Mouse (Mus musculus): Measurements from ENCODE around the gene Sult6b2.

Gene Sult6b2

DNA sequence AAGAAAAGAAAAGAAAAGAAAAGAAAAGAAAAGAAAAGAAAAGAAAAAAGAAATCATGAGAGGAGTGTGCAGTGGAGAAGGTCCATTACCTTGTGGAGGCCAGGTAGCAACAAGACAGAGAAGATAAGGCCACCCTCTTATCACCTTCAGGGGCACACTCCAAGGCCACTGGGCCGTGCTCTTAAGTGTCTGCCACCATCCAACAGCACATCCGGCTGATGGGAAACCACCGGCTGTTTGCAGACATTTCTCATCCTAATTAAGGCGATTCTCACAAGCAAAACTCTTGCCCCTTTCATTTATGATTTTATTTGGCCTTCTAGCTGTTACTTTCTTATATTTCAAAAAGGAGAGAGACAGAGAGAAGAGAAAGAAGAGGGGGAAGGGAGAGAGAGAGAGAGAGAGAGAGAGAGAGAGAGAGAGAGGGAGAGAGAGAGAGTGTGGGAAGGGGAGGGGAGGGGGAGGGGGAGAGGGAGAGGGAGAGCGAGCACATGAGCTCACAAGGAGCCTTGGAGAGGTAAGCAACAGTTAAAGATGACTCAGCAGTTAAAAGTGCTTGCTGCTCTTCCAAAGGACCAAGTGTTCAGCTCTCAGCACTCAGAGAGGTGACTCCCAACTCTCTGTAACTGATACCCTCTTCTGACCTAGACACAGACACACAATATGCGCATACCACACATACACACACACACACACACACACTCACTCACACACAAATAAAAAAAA lies 5.2 kb upstream of the Sult6b2 start:
- no peak for DNase-seq

DNA sequence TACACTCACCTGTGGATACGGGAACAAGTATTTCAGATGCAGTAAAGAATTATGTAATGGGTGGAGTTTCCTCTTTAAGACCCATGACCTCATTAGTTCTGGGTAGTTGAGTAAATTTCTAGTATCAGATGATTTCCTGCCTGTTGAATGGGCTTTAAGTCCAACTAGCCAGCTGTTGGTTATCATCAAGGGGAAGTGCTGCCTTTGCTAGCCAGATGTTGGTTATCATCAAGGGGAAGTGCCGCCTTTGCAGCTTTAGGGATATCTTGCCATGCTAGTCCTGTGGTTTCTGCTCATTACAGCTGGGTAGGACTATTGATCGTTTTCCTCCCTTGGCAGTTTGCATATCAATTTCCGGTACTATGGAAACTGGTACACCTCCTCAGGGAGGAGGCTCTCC lies 2.0 kb upstream of the Sult6b2 start:
- DNase-seq = no peak

DNA sequence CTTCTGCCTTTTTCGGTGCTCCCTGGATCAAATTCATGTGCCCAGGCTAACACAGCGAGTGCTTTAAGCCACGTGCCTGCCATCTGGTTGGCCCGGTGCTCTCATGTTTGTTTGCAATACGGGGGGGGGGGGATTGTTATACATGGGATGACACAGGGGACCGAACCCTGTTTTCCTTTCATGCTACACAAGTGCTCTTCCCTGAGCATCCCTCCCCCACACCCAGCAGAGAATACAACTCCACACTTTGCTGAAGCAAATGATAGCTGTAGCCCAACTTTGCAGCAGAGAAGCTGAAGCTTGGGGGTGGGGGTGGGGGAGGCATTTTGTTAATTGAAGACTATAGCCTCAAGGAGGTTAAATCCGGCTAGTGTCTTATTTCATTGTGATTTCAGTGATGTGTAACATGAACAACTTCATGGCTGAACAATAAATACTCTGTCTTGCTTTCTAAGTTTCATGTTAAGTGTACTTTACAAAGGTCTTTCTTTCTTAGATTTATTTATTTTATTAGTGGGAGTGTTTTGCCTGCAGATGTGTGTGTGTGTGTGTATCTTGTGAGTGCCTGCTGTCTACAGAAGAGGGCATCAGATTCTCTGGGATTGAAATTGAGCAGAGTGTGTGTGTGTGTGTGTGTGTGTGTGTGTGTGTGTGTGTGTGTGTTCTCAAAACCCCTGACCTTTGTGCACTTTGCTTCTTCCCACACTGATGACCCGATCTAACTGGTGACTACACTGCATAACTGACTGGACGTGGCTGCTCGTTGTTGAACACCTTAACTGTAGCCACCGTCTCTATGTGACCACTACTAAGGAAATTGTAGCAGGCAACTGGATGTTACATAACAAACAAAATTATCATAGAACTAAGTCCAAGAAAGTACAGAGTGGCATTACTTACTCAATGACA lies 1.4 kb downstream of the Sult6b2 start:
- no peak for DNase-seq

GRCm38 (mm10) chr6:142801687-142802086 lies 2.6 kb downstream of the Sult6b2 start:
- no peak for DNase-seq

DNA sequence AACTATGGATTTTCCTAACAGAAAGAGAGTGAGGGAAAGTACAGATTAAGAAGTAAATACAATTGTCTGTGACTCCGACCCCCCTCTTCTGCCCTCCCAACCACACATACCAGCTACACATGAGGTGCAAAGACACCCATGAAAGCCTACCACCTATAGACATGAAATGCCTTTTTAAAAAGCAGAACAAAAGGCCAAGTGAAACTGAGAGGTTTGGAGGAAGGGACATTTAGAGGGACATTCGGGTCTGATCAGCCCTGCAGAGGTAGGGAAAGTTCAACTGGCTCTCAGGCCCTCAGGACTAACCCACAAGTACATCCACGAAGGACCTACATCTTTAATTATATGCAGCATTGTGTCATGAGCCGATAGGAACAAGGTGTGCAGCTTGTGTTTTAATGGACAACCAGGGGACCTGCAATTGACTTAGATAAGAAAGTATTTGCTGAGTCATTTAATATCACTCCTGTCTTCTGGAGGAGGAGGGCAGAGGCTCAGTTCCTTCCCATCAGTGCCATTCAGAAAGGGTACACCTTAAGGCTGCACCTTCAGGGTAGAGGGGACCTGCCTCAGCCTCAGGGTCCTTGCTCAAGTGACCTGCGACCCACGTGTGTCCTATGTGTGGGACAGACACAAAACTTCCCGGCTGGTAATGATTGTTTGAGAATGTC lies 4.5 kb downstream of the Sult6b2 start:
- DNase-seq = no peak

GRCm38 (mm10) chr6:142798837-142799236 lies 5.5 kb downstream of the Sult6b2 start:
- no peak for DNase-seq

GRCm38 (mm10) chr6:142797996-142798395 lies 6.3 kb downstream of the Sult6b2 start:
- DNase-seq = no peak

DNA sequence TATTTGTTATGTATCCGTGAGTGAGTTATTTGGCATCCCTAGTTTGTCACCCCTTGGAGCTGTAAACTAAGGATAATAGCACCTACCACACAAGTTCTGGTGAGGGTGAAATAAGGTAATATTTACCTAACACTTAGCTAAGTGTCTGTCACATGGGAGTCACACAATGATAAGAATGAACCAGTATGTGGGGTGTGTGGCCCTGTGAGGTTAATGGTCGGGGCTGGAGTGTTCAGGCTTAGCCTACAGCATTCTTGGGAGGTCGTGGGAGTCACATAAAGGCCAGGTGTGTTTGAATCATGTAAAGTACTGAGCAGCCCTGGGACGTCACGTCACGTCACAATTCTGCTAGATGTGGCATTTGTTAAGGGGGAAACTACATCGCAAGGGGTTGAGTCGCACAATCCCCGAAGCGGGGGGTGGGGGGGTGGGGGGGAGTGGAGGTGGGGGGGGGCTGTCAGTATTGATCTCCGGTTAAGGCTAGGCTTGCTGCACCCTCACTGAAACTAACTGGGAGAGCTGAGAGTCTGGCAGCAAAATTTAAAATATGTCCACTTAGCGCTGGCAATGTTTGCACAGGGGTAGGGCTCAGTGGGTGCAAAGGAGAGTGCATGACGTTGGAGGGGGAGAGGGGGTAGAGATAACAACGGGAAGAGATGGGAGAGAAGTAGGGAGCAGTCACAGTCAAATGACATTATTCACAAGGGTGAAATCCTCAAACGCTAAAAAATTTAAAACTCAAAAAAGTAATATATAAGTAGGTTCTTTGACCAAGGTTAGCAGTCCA lies 8.5 kb downstream of the Sult6b2 start:
- DNase-seq = no peak

DNA sequence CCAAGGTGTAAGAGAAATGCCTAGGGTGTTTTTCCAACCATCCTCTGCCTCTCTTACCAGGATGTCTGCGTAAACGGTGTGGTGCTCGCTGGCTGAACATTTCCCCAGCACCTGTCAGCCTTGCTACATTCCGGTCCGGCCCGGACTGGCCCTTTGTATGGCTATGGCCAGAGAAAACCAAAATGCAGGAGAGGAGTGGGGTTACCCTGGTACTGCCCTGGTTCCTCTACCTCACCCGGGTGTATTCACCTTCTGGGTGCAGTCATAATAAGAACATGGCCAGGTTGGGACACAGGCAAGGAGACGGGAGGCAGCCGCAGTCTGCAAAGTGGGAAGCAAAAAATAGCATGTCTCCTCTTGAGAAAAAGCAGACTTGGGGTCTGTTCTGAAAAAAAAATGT lies 9.2 kb downstream of the Sult6b2 start:
- no peak for DNase-seq

GRCm38 (mm10) chr6:142793468-142793867 lies 10.8 kb downstream of the Sult6b2 start:
- DNase-seq = no peak

GRCm38 (mm10) chr6:142792241-142792968 lies 11.9 kb downstream of the Sult6b2 start:
- peak; percentile 29 for DNase-seq

- DNase-seq = no peak
These were observed 14.6 kb downstream of the Sult6b2 start for GRCm38 (mm10) chr6:142789736-142790135.

GRCm38 (mm10) chr6:142788042-142788987 lies 16.0 kb downstream of the Sult6b2 start:
- peak; percentile 15 for DNase-seq

DNA sequence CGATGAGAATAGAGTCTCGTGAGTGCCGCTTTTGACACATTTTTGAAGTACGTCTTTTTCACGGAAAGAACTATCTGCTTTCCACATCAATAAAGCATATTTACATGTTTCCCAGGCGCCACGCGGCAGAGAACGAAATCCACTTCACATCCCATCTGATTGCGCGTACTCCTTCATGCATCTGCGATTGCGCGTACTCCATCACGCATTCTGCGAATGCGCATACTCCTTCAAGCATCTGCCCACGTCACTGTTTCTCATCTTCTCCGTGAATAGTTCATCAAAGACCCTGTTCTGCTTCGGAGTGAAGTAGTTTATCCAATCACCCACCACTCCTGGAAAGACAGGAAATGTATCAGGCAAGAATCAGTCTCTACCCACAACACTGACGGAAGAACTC lies 18.2 kb downstream of the Sult6b2 start:
- no peak for DNase-seq

DNA sequence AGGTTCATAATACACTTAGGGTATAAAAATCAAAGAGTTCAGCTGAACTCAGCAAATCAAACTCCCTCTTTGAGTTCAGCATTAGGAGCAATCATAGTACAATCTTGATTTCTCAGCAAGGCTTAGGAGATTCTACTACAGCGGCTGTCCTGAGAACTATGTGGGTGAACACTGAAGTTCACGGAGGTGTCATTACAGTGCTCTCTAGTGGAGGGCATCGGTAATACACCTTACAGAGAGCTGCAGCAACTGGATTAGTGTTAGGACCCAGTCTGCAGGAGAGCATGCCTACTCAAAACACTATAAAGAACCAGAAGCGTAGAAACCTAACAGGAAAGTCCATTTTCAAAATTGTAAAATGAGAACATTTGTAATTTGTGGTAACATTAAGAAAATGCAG lies 19.0 kb downstream of the Sult6b2 start:
- DNase-seq = peak; percentile 81

- no peak for DNase-seq
These were observed 23.0 kb downstream of the Sult6b2 start for GRCm38 (mm10) chr6:142781286-142781685.

GRCm38 (mm10) chr6:142780574-142781033 lies 23.7 kb downstream of the Sult6b2 start:
- no peak for DNase-seq

DNA sequence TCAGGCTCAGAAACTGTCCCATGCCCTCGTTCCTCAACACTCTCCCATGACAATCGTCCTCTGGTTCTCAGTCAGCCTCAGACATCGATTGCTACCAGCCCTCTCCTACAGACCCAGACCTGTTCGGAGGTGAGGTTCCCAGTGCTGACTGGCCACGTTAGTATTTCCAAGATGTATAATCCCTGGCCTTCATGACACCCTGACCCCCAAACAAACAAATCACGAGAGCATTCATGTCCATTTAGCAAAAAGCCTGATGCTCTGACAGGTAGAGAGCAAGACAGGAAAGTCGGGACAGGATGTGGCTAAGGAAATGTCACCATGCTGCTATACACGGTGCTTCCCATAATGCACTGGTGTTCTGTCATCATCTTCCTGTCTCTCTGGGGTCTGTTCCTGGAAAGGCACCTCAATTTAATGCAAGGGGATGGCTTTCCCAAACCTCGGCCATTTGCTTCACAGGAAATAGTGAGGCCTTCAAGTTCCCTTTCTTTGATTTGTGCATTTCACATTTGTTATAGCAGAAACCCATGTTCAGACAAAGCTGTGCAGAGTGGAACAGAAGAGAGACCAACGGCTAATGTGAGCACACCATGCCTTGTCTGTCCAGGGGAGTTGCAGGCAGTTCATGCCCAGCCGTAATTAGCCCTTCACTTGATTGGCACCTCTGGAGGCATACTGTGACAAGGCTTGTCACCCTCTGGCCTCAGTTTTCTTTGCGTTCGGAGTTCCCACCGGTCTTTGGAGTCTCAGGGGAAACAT lies 24.3 kb downstream of the Sult6b2 start:
- DNase-seq = peak; percentile 59

- DNase-seq = peak; percentile 72
These were observed 25.1 kb downstream of the Sult6b2 start for GRCm38 (mm10) chr6:142779045-142779811.
